Mouse (Mus musculus) forebrain, embryonic 13.5 days (tissue): ENCODE results near the gene Gm29289. TPM values are rescaled to one million over a fixed set of nuclear protein-coding genes. Genes with fewer than 3 reads are reported as not detected.
"Not testable (repeated sequence)": the region's sequence is repeated elsewhere in the genome, so short reads cannot be mapped to it uniquely, and the experiment has no call there.

Source experiments
- ATAC-seq: fragments of 200-750 bp; cut with Nextera tagmentation; 2 replicates; pipeline ENCODE4 v1.8.0; 2017
- H3K27ac ChIP-seq: fragments of 300-500 bp; sonication (generic); 2 replicates; pipeline ENCODE4 v1.5.1; 2015; ENCODE audit warnings: inconsistent platforms, mild to moderate bottlenecking, moderate library complexity
- H3K27me3 ChIP-seq: fragments of 300-500 bp; sonication (generic); 2 replicates; pipeline ENCODE4 v1.6.1; 2015; ENCODE audit warnings: mild to moderate bottlenecking, inconsistent platforms
- H3K36me3 ChIP-seq: fragments of 300-500 bp; sonication (generic); 2 replicates; pipeline ENCODE4 v1.6.1; 2015; ENCODE audit warnings: mild to moderate bottlenecking, inconsistent platforms; ENCODE audit not compliant: poor library complexity, severe bottlenecking
- H3K4me1 ChIP-seq: fragments of 300-500 bp; sonication (generic); 2 replicates; pipeline ENCODE4 v1.6.1; 2015; ENCODE audit warnings: inconsistent platforms
- H3K4me2 ChIP-seq: fragments of 300-500 bp; sonication (generic); 2 replicates; pipeline ENCODE4 v1.6.1; 2015; ENCODE audit warnings: inconsistent platforms, mild to moderate bottlenecking, moderate library complexity
- H3K4me3 ChIP-seq: fragments of 300-500 bp; sonication (generic); 2 replicates; pipeline ENCODE4 v1.5.1; 2015; ENCODE audit warnings: mild to moderate bottlenecking, inconsistent platforms
- H3K9ac ChIP-seq: fragments of 300-500 bp; sonication (generic); 2 replicates; pipeline ENCODE4 v1.6.1; 2015; ENCODE audit warnings: mild to moderate bottlenecking, inconsistent platforms
- H3K9me3 ChIP-seq: fragments of 300-500 bp; sonication (generic); replicated peaks from 2 replicates; pipeline ENCODE4 v1.6.1; 2016; ENCODE audit warnings: inconsistent platforms
- WGBS: fragments of 180-500 bp; shearing (Covaris S2); methylation state at CpG from one replicate; pipeline ENCODE4 v1.1.7; 2015; 5-methylcytosine and 5-hydroxymethylcytosine counted together
- polyA plus RNA-seq: library from polyadenylated mRNA; unstranded; fragments of >200 nt; fragmentation: Nextera tagmentation; extraction: Ambion mirVana; gene quantifications from 2 replicates; pipeline ENCODE4 v1.2.1, GENCODE M21; 2015

Gene Gm29289
- polyA plus RNA-seq: not detected in 2 replicates

DNA sequence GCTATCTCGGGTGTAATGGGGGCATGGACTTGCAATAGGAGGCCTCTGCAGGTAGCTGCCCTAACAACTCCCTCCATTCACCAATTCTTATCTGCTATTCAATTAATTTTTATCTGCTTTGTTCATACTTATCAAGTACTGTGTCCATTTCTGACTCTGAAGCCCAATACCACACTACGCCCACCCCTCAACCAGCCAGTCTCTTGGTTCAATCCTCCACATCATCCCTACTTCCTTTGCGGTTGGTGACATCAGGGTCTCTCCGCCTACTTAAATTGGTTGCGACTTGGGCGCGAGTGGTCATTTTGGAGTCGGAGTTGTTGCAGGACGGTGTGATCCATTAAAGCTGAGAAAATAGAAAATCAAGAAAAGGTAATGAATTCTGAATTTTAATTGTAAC lies at the start of gene Gm29289:
TSS of gene Gm29289 (plus strand) at position 301 of the 400 bp plus-strand sequence.
- H3K36me3 ChIP-seq, ATAC-seq, H3K9me3 ChIP-seq, H3K27me3 ChIP-seq, H3K9ac ChIP-seq, H3K4me1 ChIP-seq, H3K27ac ChIP-seq, H3K4me3 ChIP-seq, H3K4me2 ChIP-seq: not testable (repeated sequence)
- WGBS: no CpG with 5 or more reads among the region's 9 CpGs

DNA sequence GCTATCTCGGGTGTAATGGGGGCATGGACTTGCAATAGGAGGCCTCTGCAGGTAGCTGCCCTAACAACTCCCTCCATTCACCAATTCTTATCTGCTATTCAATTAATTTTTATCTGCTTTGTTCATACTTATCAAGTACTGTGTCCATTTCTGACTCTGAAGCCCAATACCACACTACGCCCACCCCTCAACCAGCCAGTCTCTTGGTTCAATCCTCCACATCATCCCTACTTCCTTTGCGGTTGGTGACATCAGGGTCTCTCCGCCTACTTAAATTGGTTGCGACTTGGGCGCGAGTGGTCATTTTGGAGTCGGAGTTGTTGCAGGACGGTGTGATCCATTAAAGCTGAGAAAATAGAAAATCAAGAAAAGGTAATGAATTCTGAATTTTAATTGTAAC lies 31.7 kb upstream of the Gm29289 start, which contains the start of gene Gm10352:
TSS of gene Gm10352 (plus strand) at position 301 of the 400 bp plus-strand sequence.
- H3K27ac ChIP-seq, H3K4me2 ChIP-seq, H3K9ac ChIP-seq, H3K36me3 ChIP-seq, H3K9me3 ChIP-seq, H3K27me3 ChIP-seq, H3K4me3 ChIP-seq, ATAC-seq, H3K4me1 ChIP-seq: not testable (repeated sequence)
- WGBS: no CpG with 5 or more reads among the region's 9 CpGs

Other genes with a start within 250 kb of the Gm29289 start
- not detected in 2 replicates for gene H2al2b, start 211.9 kb upstream of the Gm29289 start, polyA plus RNA-seq
- gene Gm4064, start 136.4 kb upstream of the Gm29289 start, polyA plus RNA-seq: not detected in 2 replicates
- gene Rbmy, start 101.9 kb upstream of the Gm29289 start, polyA plus RNA-seq: not detected in 2 replicates
- gene Gm10256, start 101.9 kb upstream of the Gm29289 start, polyA plus RNA-seq: not detected in 2 replicates
- not detected in 2 replicates for gene Gm10352, start 31.6 kb upstream of the Gm29289 start, polyA plus RNA-seq